8 mouse cellular contexts compared by ENCODE assay signal in the genomic region with DNA sequence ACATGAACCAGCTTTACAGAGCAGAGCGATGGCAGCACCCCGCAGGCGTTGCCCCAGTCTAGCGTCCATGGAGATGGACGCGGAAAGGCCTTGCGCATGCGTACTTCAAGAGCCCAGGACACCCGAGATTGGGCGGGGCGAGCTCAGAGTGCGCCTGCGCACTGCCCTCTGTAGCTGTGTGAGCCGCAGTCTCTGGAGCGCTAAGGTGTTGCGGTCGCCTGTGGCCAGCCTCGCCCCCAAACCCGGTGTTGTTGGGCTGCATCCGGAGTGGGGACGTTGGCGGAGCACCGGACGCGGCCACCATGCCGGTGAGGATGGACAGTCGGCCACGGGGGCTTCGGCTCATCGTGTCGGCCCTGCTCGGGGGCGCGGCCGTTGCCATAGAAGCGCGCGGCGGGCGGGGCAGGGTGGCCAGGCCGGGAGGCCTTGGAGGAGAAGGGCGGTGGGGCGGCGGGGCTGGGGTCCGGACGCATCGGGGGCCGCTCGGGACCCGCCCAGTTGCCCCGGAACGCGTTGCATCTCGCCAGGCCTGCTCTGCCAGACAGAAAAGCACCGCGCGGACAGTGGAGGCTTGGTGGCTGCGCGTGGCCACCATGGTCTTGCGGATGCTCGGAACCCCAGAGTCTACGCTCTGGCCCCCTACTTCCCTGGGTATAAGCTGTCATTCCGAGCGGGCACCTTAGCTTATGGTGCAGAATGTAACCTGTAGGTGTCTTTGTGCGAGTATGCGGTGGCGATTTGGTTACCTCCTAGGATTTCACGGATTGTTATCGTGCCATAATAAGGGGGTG. TPM values are rescaled to one million over a fixed set of nuclear protein-coding genes. Genes with fewer than 3 reads are reported as not detected.
DNase-seq lines count a peak whose midpoint lies in the region; ATAC-seq lines count a peak whose summit lies in the region.

A gene (plus strand): TSS at position 156 of the 791 bp plus-strand sequence.

- H3K9me3 ChIP-seq in heart, embryonic 13.5 days: no peaks in the 10 kb centered on the region; the same call in 1 of the 2 replicates
- peaks cover 7% of the 10 kb centered on the region; the same call in 1 of the 2 replicates for H3K9me3 ChIP-seq in liver, embryonic 12.5 days (replicated peaks)
- H3K9me3 ChIP-seq in stomach, embryonic 15.5 days: no peaks in the 10 kb centered on the region

- ATAC-seq in heart, embryonic 13.5 days (ENCODE audit: extremely low read depth, insufficient number of reproducible peaks, low FRiP score, low TSS enrichment): peak; percentile 89
- ATAC-seq in liver, embryonic 12.5 days: peak; percentile 99
- ATAC-seq in stomach, embryonic 15.5 days (ENCODE audit: insufficient read depth, low FRiP score, low read depth): peak; percentile 98

- peaks cover 16% of the 10 kb centered on the region for H3K36me3 ChIP-seq in heart, embryonic 13.5 days
- H3K36me3 ChIP-seq in liver, embryonic 12.5 days: no peaks in the 10 kb centered on the region
- no peaks in the 10 kb centered on the region for H3K36me3 ChIP-seq in stomach, embryonic 15.5 days

- peak within 1 kb of the TSS; percentile 84 for H3K4me2 ChIP-seq in heart, embryonic 13.5 days
- H3K4me2 ChIP-seq in liver, embryonic 12.5 days: peak within 1 kb of the TSS; percentile 91
- H3K4me2 ChIP-seq in stomach, embryonic 15.5 days: peak within 1 kb of the TSS; percentile 72

- peak; percentile 97 for DNase-seq in CD4-positive, CD25-positive, alpha-beta regulatory T cell, adult 2 months (ENCODE audit: low read depth, low spot score)
- DNase-seq in fat pad, adult 2 months (ENCODE audit: extremely low read depth, low read depth, low spot score): peak; percentile 19
- DNase-seq in kidney, postnatal 10 days: peak; percentile 96
- DNase-seq in natural killer cell, adult 2 months (ENCODE audit: low spot score in 2 of 2): peak; percentile 90 to 94

- peak within 1 kb of the TSS; percentile 94 for H3K4me3 ChIP-seq in brown adipose tissue, adult 24 weeks (ENCODE audit: insufficient read depth, low read depth, low read length)
- H3K4me3 ChIP-seq in heart, embryonic 13.5 days: peak within 1 kb of the TSS; percentile 71
- peak within 1 kb of the TSS; percentile 80 for H3K4me3 ChIP-seq in liver, embryonic 12.5 days
- H3K4me3 ChIP-seq in stomach, embryonic 15.5 days (replicated peaks): peak within 1 kb of the TSS; percentile 93

- no peak within 1 kb of the TSS for H3K27ac ChIP-seq in brown adipose tissue, adult 24 weeks (replicated peaks; ENCODE audit: low read depth, low read length)
- peak within 1 kb of the TSS; percentile 8; the same call in 1 of the 2 replicates for H3K27ac ChIP-seq in heart, embryonic 13.5 days (replicated peaks)
- peak within 1 kb of the TSS; percentile 46; the same call in 1 of the 2 replicates for H3K27ac ChIP-seq in liver, embryonic 12.5 days
- H3K27ac ChIP-seq in stomach, embryonic 15.5 days: 0 out of 2 replicates have a peak within 1 kb of the TSS, but pooled peaks have one; percentile 57

- H3K9ac ChIP-seq in heart, embryonic 13.5 days: peak within 1 kb of the TSS; percentile 88
- peak within 1 kb of the TSS; percentile 77 for H3K9ac ChIP-seq in liver, embryonic 12.5 days
- H3K9ac ChIP-seq in stomach, embryonic 15.5 days: peak within 1 kb of the TSS; percentile 85

- H3K27me3 ChIP-seq in heart, embryonic 13.5 days (replicated peaks): no peaks in the 10 kb centered on the region
- H3K27me3 ChIP-seq in liver, embryonic 12.5 days (replicated peaks): no peaks in the 10 kb centered on the region
- no peaks in the 10 kb centered on the region for H3K27me3 ChIP-seq in stomach, embryonic 15.5 days (replicated peaks)

- H3K4me1 ChIP-seq in brown adipose tissue, adult 24 weeks (ENCODE audit: control insufficient read depth, insufficient read depth, insufficient read length, low read length): no peaks in the 10 kb centered on the region
- H3K4me1 ChIP-seq in heart, embryonic 13.5 days: peaks cover 13% of the 10 kb centered on the region
- peaks cover 19% of the 10 kb centered on the region for H3K4me1 ChIP-seq in liver, embryonic 12.5 days
- no peaks in the 10 kb centered on the region for H3K4me1 ChIP-seq in stomach, embryonic 15.5 days

- under 1% methylated on average over 69 of the region's 69 CpGs for WGBS in heart, embryonic 13.5 days
- WGBS in liver, embryonic 12.5 days (ENCODE audit: insufficient replicate concordance): 1% methylated on average over 66 of the region's 69 CpGs
- WGBS in stomach, embryonic 15.5 days: under 1% methylated on average over 69 of the region's 69 CpGs

RNA-seq across cellular contexts. Expression of the gene that starts here (rescaled TPM):
- polyA plus RNA-seq in brown adipose tissue, adult 24 weeks (2012; ENCODE audit: insufficient read depth, insufficient read length, missing spikeins): 11.8 and 12.2 TPM in 2 replicates
- polyA plus RNA-seq in heart, embryonic 13.5 days (2015; fragmentation: Nextera tagmentation; extraction: Ambion mirVana): 37.3 and 41.5 TPM in 2 replicates
- 13.7 and 14.5 TPM in 2 replicates for polyA plus RNA-seq in liver, embryonic 12.5 days (2016; fragmentation: Nextera tagmentation; extraction: Ambion mirVana)
- 51.0 and 62.6 TPM in 2 replicates for polyA plus RNA-seq in stomach, embryonic 15.5 days (2015; fragmentation: Nextera tagmentation; extraction: Ambion mirVana)

Comparison
In these comparisons a context has a peak if more than half of its experiments do, and no peak if none do; other contexts are left out.
1. DNase-seq: peak in every context shown above with its lines; median percentile 97 in CD4-positive, CD25-positive, alpha-beta regulatory T cell, adult 2 months; 96 in kidney, postnatal 10 days; 92 in natural killer cell, adult 2 months; 19 in fat pad, adult 2 months.